Mouse (Mus musculus) bone marrow, adult 2 months (tissue): ENCODE measurements around the gene Nr4a3.

Source experiments
- CTCF ChIP-seq: fragments of 200-500 bp; IDR thresholded peaks from 2 replicates; pipeline ENCODE4 v1.5.1; 2011; ENCODE audit warnings: low read length, control low read depth; ENCODE audit not compliant: control insufficient read depth, insufficient read depth
- POLR2A ChIP-seq: fragments of 200-500 bp; IDR thresholded peaks from 2 replicates; pipeline ENCODE4 v1.6.1; 2011; ENCODE audit warnings: low read depth, mild to moderate bottlenecking, control low read depth, low read length, borderline replicate concordance; ENCODE audit not compliant: control insufficient read depth

DNA sequence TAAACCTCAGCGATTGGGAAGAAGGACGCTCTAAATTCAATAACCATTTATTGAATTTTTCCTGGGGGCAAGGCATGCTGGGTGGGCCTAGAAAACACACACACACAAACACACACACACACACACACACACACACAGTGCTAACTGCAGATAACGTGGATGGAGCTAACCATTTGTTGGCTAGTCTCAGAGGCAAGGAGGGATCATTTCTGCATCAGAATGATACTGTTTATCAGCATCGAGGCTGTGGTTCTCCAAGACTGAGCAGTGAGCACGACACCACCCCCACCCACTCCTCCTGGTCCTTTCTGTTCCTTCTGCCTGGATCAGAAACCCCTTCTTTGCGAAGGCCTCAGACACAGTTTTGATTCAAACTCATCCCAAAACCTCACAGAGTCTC lies 41.7 kb downstream of the Nr4a3 start:
- TF ChIP-seq CTCF (no peak), POLR2A (no peak)
